13 mouse cellular contexts compared by ENCODE assay signal in genomic region chr6:129284384-129285104, GRCm38 (mm10). TPM values are rescaled to one million over a fixed set of nuclear protein-coding genes. Genes with fewer than 3 reads are reported as not detected.
A peak's percentile ranks its signal among the peaks of the same experiment; 100 is the strongest.
DNase-seq lines count a peak whose midpoint lies in the region; ATAC-seq lines count a peak whose summit lies in the region.
"Had no signal": no experiment of that assay in that cellular context is flagged by ENCODE, and none has a peak within 500 bp of the region (broad histone marks: within the 10 kb centered on the region; RNA-seq: fewer than 3 reads in every experiment).

No protein-coding gene starts in this region.

- no peaks in the 10 kb centered on the region for H3K36me3 ChIP-seq in liver, embryonic 16.5 days (ENCODE audit: control insufficient read depth, insufficient read depth)
- H3K36me3 ChIP-seq: hindbrain, embryonic 13.5 days had no signal

- intact Hi-C loops in gastrocnemius, postnatal 14 days (cut with DNase I; ENCODE audit: low total_unique reads), result no loop called here

- ATAC-seq in liver, embryonic 16.5 days (ENCODE audit: low read depth), result peak; percentile 58

- H3K4me2 ChIP-seq in liver, embryonic 16.5 days (ENCODE audit: low read depth, low read length), result no peak overlapping the region
- H3K4me2 ChIP-seq: hindbrain, embryonic 13.5 days; midbrain, embryonic 11.5 days had no signal

- no peak overlapping the region for H3K4me3 ChIP-seq in liver, embryonic 16.5 days (ENCODE audit: low read depth, low read length)
- H3K4me3 ChIP-seq: hindbrain, embryonic 13.5 days had no signal

- no peaks in the 10 kb centered on the region for H3K4me1 ChIP-seq in liver, embryonic 16.5 days (ENCODE audit: control insufficient read depth, low read depth, low read length)
- H3K4me1 ChIP-seq: hindbrain, embryonic 13.5 days had no signal

- no peak overlapping the region for H3K9ac ChIP-seq in liver, embryonic 16.5 days (ENCODE audit: low read depth, low read length)
- H3K9ac ChIP-seq: hindbrain, embryonic 13.5 days had no signal

- no peaks in the 10 kb centered on the region for H3K9me3 ChIP-seq in liver, embryonic 16.5 days (replicated peaks; ENCODE audit: control insufficient read depth, low read length)
- H3K9me3 ChIP-seq: hindbrain, embryonic 13.5 days had no signal

- 15% methylated on average over 7 of the region's 7 CpGs for WGBS in liver, embryonic 16.5 days (ENCODE audit: insufficient replicate concordance)

- H3K27me3 ChIP-seq in liver, embryonic 16.5 days (ENCODE audit: control insufficient read depth, insufficient read depth, low read depth, low read length), result no peaks in the 10 kb centered on the region
- H3K27me3 ChIP-seq: hindbrain, embryonic 13.5 days had no signal

- DNase-seq in B cell, adult 2 months, result peak; percentile 75 to 81
- DNase-seq in MEL-GATA-1-ER (ENCODE audit: extremely low read depth, low read depth), result peak; percentile 77
- DNase-seq in spleen, adult 18-20 months, result peak; percentile 36 to 60
- DNase-seq in testis, postnatal 14 days (ENCODE audit: low spot score), result no peak
- DNase-seq in embryo, embryonic 10 days (ENCODE audit: low spot score), result no peak
- DNase-seq in urinary bladder, postnatal 36 days (ENCODE audit: low spot score in 2 of 2), result no peak
- no peak for DNase-seq in gastrocnemius, postnatal 14 days
- DNase-seq: layer of hippocampus, postnatal 36 days; retina, postnatal 1 day had no signal

- no peak overlapping the region for H3K27ac ChIP-seq in liver, embryonic 16.5 days (ENCODE audit: low read length)
- H3K27ac ChIP-seq: hindbrain, embryonic 13.5 days had no signal

RNA-seq across cellular contexts. Expression of gene Cd69, which starts 9.3 kb away (rescaled TPM):
- polyA plus RNA-seq in liver, embryonic 16.5 days (2015; fragmentation: Nextera tagmentation; extraction: Ambion mirVana), result 0.61 and 0.65 TPM in 2 replicates
- not detected for total RNA-seq in gastrocnemius, postnatal 14 days (2021)
- total RNA-seq: layer of hippocampus, postnatal 36 days had no signal
- polyA plus RNA-seq: hindbrain, embryonic 13.5 days; midbrain, embryonic 11.5 days had no signal

RNA-seq across cellular contexts. Expression of gene 4922502D21Rik, which starts 47.1 kb away (rescaled TPM):
- polyA plus RNA-seq in liver, embryonic 16.5 days (2015; fragmentation: Nextera tagmentation; extraction: Ambion mirVana), result not detected in 2 replicates
- total RNA-seq in gastrocnemius, postnatal 14 days (2021), result not detected
- total RNA-seq: layer of hippocampus, postnatal 36 days had no signal
- polyA plus RNA-seq: hindbrain, embryonic 13.5 days; midbrain, embryonic 11.5 days; urinary bladder, adult 2 months had no signal

RNA-seq across cellular contexts. Expression of gene Clec12a, which starts 57.9 kb away (rescaled TPM):
- 13.1 and 13.7 TPM in 2 replicates for polyA plus RNA-seq in liver, embryonic 16.5 days (2015; fragmentation: Nextera tagmentation; extraction: Ambion mirVana)
- under 1 TPM in 1 of 2 experiments, not detected in 1; 0.10 TPM for total RNA-seq in gastrocnemius, postnatal 14 days (2021)

Comparison
In these comparisons a context has a peak if more than half of its experiments do, and no peak if none do; other contexts are left out.
1. DNase-seq: peak in B cell, adult 2 months (2 of 2), MEL-GATA-1-ER (single experiment) and spleen, adult 18-20 months (2 of 2); none in testis, postnatal 14 days (single experiment), embryo, embryonic 10 days (single experiment), urinary bladder, postnatal 36 days (0 of 2) and gastrocnemius, postnatal 14 days (single experiment).